Mouse (Mus musculus): ENCODE measurements at regions not wholly inside any gene's neighbourhood (a gene's known extent, or its start where the extent isn't known, plus 50 kb on each side); places are given as distances from the start of the nearest gene placed in this dataset.

DNA sequence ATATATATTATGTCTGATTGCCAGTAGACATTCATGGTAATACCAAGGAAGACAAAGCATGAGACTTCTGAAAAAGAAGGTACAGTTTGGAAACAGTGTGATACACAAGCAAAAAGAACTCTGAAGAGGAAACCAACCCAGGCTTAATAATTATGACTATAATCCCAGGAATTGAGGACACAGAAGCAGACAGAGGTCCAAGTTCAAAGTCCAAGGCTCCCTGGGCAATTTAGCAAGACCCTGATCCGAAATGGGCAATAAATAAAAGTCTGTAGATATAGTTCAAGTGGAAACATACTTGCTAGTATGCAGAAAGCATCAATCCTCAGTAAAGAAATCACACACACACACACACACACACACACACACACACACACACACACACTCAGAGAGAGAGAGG, 2618.7 kb upstream of the Gm7489 start:
- Histone ChIP-seq H3K9me3 (ENCODE audit: control insufficient read depth, low read length) (no peaks in the 10 kb centered on the region), H3K27ac (no peak overlapping the region), H3K4me2 (replicated peaks) (no peak overlapping the region), H3K4me1 (replicated peaks; ENCODE audit: control insufficient read depth, insufficient read depth, low read length) (no peaks in the 10 kb centered on the region), H3K27me3 (ENCODE audit: control insufficient read depth, insufficient read depth, low read length) (no peaks in the 10 kb centered on the region), H3K9ac (no peak overlapping the region), H3K36me3 (replicated peaks; ENCODE audit: control insufficient read depth, insufficient read depth) (no peaks in the 10 kb centered on the region), H3K4me3 (replicated peaks; ENCODE audit: low read length) (no peak overlapping the region)
- 63% methylated on average over 1 of the region's 1 CpGs for WGBS
- ATAC-seq (ENCODE audit: low FRiP score) (no peak), DNase-seq (ENCODE audit: low spot score) (no peak)

DNA sequence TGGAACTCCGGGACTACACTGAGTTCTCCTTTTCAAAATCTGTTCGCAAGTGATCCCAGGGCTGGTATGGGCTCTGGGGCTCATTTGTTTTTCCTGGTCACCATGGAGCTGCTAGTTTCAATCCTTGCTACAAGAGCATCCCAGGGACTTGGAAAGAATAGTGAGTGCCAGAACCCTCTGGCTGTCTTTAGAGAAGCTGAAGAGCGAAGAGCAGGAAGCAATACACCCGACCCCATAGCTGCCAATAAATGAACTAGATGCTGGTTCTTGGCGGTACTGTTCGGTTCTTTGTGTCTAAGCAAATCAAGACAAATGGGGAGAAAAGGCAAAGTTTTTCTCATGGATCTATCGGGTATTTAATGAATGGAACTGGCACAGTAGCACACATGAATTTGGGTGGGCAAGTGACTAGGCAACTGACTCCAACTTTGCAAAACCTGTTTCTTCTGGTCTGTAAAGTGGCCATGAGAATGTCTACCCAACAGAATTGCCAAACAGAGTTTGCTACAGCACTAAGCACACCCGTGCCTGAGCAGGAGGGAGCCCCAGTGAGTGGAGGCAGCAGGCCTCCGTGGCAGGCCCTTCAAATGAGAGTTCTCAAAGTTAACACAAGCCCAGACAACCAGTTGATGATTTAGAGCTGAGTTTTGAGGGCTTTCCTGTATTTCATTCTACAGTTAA, 2612.9 kb upstream of the Gm7489 start:
- WGBS: 86% methylated on average over 9 of the region's 9 CpGs
- Histone ChIP-seq H3K27ac (no peak overlapping the region), H3K9me3 (ENCODE audit: control insufficient read depth, low read length) (no peaks in the 10 kb centered on the region), H3K4me1 (replicated peaks; ENCODE audit: control insufficient read depth, insufficient read depth, low read length) (no peaks in the 10 kb centered on the region), H3K27me3 (ENCODE audit: control insufficient read depth, insufficient read depth, low read length) (no peaks in the 10 kb centered on the region), H3K4me2 (replicated peaks) (no peak overlapping the region), H3K36me3 (replicated peaks; ENCODE audit: control insufficient read depth, insufficient read depth) (no peaks in the 10 kb centered on the region), H3K4me3 (replicated peaks; ENCODE audit: low read length) (no peak overlapping the region), H3K9ac (no peak overlapping the region)
- ATAC-seq (ENCODE audit: low FRiP score) (no peak), DNase-seq (ENCODE audit: low spot score) (no peak)

GRCm38 (mm10) chr15:51285334-51285733, 2599.4 kb upstream of the Gm7489 start:
- Histone ChIP-seq H3K27ac (no peak overlapping the region), H3K4me3 (replicated peaks; ENCODE audit: low read length) (no peak overlapping the region), H3K4me1 (replicated peaks; ENCODE audit: control insufficient read depth, insufficient read depth, low read length) (no peaks in the 10 kb centered on the region), H3K36me3 (replicated peaks; ENCODE audit: control insufficient read depth, insufficient read depth) (no peaks in the 10 kb centered on the region), H3K9me3 (ENCODE audit: control insufficient read depth, low read length) (no peaks in the 10 kb centered on the region), H3K9ac (no peak overlapping the region), H3K4me2 (replicated peaks) (no peak overlapping the region), H3K27me3 (ENCODE audit: control insufficient read depth, insufficient read depth, low read length) (no peaks in the 10 kb centered on the region)
- ATAC-seq (ENCODE audit: low FRiP score): no peak
- 97% methylated on average over 2 of the region's 2 CpGs for WGBS
- no peak for DNase-seq (ENCODE audit: low spot score)

GRCm38 (mm10) chr15:51286352-51286751, 2598.4 kb upstream of the Gm7489 start:
- no peaks in the 10 kb centered on the region for H3K9me3 ChIP-seq (ENCODE audit: control insufficient read depth, low read length)
- no peak overlapping the region for H3K9ac ChIP-seq
- H3K4me2 ChIP-seq (replicated peaks): no peak overlapping the region
- no peaks in the 10 kb centered on the region for H3K4me1 ChIP-seq (replicated peaks; ENCODE audit: control insufficient read depth, insufficient read depth, low read length)
- ATAC-seq (ENCODE audit: low FRiP score) (no peak), DNase-seq (ENCODE audit: low spot score) (no peak)
- H3K27ac ChIP-seq: no peak overlapping the region
- H3K27me3 ChIP-seq (ENCODE audit: control insufficient read depth, insufficient read depth, low read length): no peaks in the 10 kb centered on the region
- H3K4me3 ChIP-seq (replicated peaks; ENCODE audit: low read length): no peak overlapping the region
- no peaks in the 10 kb centered on the region for H3K36me3 ChIP-seq (replicated peaks; ENCODE audit: control insufficient read depth, insufficient read depth)
- WGBS: 75% methylated on average over 3 of the region's 3 CpGs

DNA sequence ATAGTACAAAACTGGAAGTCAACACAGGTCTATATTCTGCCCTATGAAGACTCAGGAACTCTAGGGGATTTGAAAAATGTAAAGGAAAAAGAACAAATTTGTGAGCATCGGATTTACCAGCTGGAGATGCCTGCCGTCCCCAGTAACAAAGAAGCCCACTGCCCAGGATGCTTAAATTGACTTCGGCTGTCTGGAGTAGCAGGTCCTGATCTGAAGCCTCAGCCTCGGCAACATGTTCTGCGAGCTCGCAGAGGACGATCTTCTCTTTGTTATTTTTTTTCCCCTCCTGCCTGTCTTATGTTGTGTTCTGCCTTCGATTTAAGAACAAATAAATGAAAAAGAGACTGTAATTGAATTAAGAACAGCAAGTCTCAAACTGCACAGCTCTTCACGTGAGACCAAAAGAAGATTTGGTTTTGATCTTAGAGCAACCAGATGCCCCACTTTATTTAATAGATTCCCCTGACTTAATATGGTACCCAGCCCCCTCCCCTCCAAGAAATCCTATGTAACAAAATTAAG, 2595.7 kb upstream of the Gm7489 start:
- H3K27ac ChIP-seq: no peak overlapping the region
- H3K36me3 ChIP-seq (replicated peaks; ENCODE audit: control insufficient read depth, insufficient read depth): no peaks in the 10 kb centered on the region
- H3K9me3 ChIP-seq (ENCODE audit: control insufficient read depth, low read length): no peaks in the 10 kb centered on the region
- no peak overlapping the region for H3K9ac ChIP-seq
- H3K4me2 ChIP-seq (replicated peaks): no peak overlapping the region; the same call in 1 of the 2 replicates
- no peaks in the 10 kb centered on the region for H3K27me3 ChIP-seq (ENCODE audit: control insufficient read depth, insufficient read depth, low read length)
- DNase-seq (ENCODE audit: low spot score) (peak; percentile 31), ATAC-seq (ENCODE audit: low FRiP score) (no peak)
- WGBS: 36% methylated on average over 9 of the region's 9 CpGs
- no peak overlapping the region for H3K4me3 ChIP-seq (replicated peaks; ENCODE audit: low read length)
- no peaks in the 10 kb centered on the region for H3K4me1 ChIP-seq (replicated peaks; ENCODE audit: control insufficient read depth, insufficient read depth, low read length)

- ATAC-seq (ENCODE audit: low FRiP score): no peak
- H3K4me2 ChIP-seq (replicated peaks): no peak overlapping the region
- whole genome bisulfite sequencing: 80% methylated on average over 9 of the region's 9 CpGs
- no peak for DNase-seq (ENCODE audit: low spot score)
- H3K4me1 ChIP-seq (replicated peaks; ENCODE audit: control insufficient read depth, insufficient read depth, low read length): no peaks in the 10 kb centered on the region
- no peaks in the 10 kb centered on the region for H3K36me3 ChIP-seq (replicated peaks; ENCODE audit: control insufficient read depth, insufficient read depth)
- no peaks in the 10 kb centered on the region for H3K27me3 ChIP-seq (ENCODE audit: control insufficient read depth, insufficient read depth, low read length)
- H3K27ac ChIP-seq: no peak overlapping the region
- H3K9me3 ChIP-seq (ENCODE audit: control insufficient read depth, low read length): no peaks in the 10 kb centered on the region
- no peak overlapping the region for H3K4me3 ChIP-seq (replicated peaks; ENCODE audit: low read length)
- no peak overlapping the region for H3K9ac ChIP-seq
These were observed 2594.8 kb upstream of the Gm7489 start for GRCm38 (mm10) chr15:51289916-51290315.

GRCm38 (mm10) chr15:51291183-51291582, 2593.5 kb upstream of the Gm7489 start:
- no peak for DNase-seq (ENCODE audit: low spot score)

GRCm38 (mm10) chr15:51296841-51297240, 2587.9 kb upstream of the Gm7489 start:
- ATAC-seq (ENCODE audit: low FRiP score): no peak
- Histone ChIP-seq H3K9me3 (ENCODE audit: control insufficient read depth, low read length) (no peaks in the 10 kb centered on the region), H3K27me3 (ENCODE audit: control insufficient read depth, insufficient read depth, low read length) (no peaks in the 10 kb centered on the region), H3K36me3 (replicated peaks; ENCODE audit: control insufficient read depth, insufficient read depth) (no peaks in the 10 kb centered on the region), H3K4me3 (replicated peaks; ENCODE audit: low read length) (no peak overlapping the region), H3K9ac (no peak overlapping the region), H3K4me2 (replicated peaks) (no peak overlapping the region), H3K4me1 (replicated peaks; ENCODE audit: control insufficient read depth, insufficient read depth, low read length) (no peaks in the 10 kb centered on the region), H3K27ac (no peak overlapping the region)
- DNase-seq (ENCODE audit: low spot score): no peak

More at GRCm38 (mm10) chr15:51291183-51291582, 2593.5 kb upstream of the Gm7489 start:
- WGBS: 94% methylated on average over 6 of the region's 6 CpGs
- Histone ChIP-seq H3K4me1 (replicated peaks; ENCODE audit: control insufficient read depth, insufficient read depth, low read length) (no peaks in the 10 kb centered on the region), H3K27me3 (ENCODE audit: control insufficient read depth, insufficient read depth, low read length) (no peaks in the 10 kb centered on the region), H3K27ac (no peak overlapping the region), H3K4me2 (replicated peaks) (no peak overlapping the region), H3K36me3 (replicated peaks; ENCODE audit: control insufficient read depth, insufficient read depth) (no peaks in the 10 kb centered on the region), H3K9ac (no peak overlapping the region), H3K4me3 (replicated peaks; ENCODE audit: low read length) (no peak overlapping the region), H3K9me3 (ENCODE audit: control insufficient read depth, low read length) (no peaks in the 10 kb centered on the region)
- no peak for ATAC-seq (ENCODE audit: low FRiP score)

- Histone ChIP-seq H3K27ac (no peak overlapping the region), H3K4me2 (replicated peaks) (no peak overlapping the region), H3K27me3 (ENCODE audit: control insufficient read depth, insufficient read depth, low read length) (no peaks in the 10 kb centered on the region), H3K9ac (no peak overlapping the region), H3K4me3 (replicated peaks; ENCODE audit: low read length) (no peak overlapping the region), H3K4me1 (replicated peaks; ENCODE audit: control insufficient read depth, insufficient read depth, low read length) (no peaks in the 10 kb centered on the region), H3K36me3 (replicated peaks; ENCODE audit: control insufficient read depth, insufficient read depth) (no peaks in the 10 kb centered on the region), H3K9me3 (ENCODE audit: control insufficient read depth, low read length) (no peaks in the 10 kb centered on the region)
- ATAC-seq (ENCODE audit: low FRiP score) (no peak), DNase-seq (ENCODE audit: low spot score) (no peak)
- 88% methylated on average over 1 of the region's 1 CpGs for WGBS
These were observed 2566.6 kb upstream of the Gm7489 start for GRCm38 (mm10) chr15:51318072-51318471.

DNA sequence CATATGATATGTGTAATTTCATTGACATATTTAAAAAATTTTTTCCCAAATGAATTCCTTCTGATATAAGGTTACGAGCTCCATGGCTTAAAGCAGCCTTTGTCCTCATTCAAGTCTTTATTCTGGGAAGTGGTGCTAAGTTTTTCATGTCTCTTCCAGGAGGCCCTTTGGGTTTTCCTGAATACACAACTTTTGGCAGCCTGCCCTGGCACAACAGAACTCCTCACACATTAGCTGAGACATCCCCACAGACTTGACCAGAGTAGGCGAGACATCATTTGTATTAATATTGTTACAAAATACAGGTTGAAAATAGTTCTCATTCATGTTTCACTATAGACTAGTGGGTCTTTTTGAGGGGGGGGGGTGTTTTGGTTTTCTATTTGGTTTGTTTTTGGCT, 2565.9 kb upstream of the Gm7489 start:
- Histone ChIP-seq H3K4me2 (replicated peaks) (no peak overlapping the region), H3K4me1 (replicated peaks; ENCODE audit: control insufficient read depth, insufficient read depth, low read length) (no peaks in the 10 kb centered on the region), H3K9me3 (ENCODE audit: control insufficient read depth, low read length) (no peaks in the 10 kb centered on the region), H3K27ac (no peak overlapping the region), H3K27me3 (ENCODE audit: control insufficient read depth, insufficient read depth, low read length) (no peaks in the 10 kb centered on the region), H3K9ac (no peak overlapping the region), H3K36me3 (replicated peaks; ENCODE audit: control insufficient read depth, insufficient read depth) (no peaks in the 10 kb centered on the region), H3K4me3 (replicated peaks; ENCODE audit: low read length) (no peak overlapping the region)
- ATAC-seq (ENCODE audit: low FRiP score) (no peak), DNase-seq (ENCODE audit: low spot score) (no peak)
- WGBS: 73% methylated on average over 2 of the region's 2 CpGs

Measured in hindbrain, embryonic 14.5 days (tissue).